28 mouse cellular contexts compared by ENCODE assay signal in genomic region chr1:166804333-166804732, GRCm38 (mm10).
"Had no signal": no experiment of that assay in that cellular context is flagged by ENCODE, and none has a peak within 500 bp of the region (broad histone marks: within the 10 kb centered on the region; RNA-seq: fewer than 3 reads in every experiment).

No protein-coding gene starts in this region.

- ATAC-seq: forebrain, embryonic 13.5 days; forebrain, embryonic 14.5 days; forebrain, embryonic 15.5 days; forebrain, embryonic 16.5 days; forebrain, postnatal 0 days had no signal

- H3K4me3 ChIP-seq: embryonic facial prominence, embryonic 10.5 days; embryonic facial prominence, embryonic 12.5 days; embryonic facial prominence, embryonic 13.5 days; embryonic facial prominence, embryonic 15.5 days; erythroblast, embryonic 14.5 days; forebrain, embryonic 10.5 days; forebrain, embryonic 12.5 days; forebrain, embryonic 13.5 days; forebrain, embryonic 15.5 days; gastrocnemius, adult 2 months; heart, adult 2 months; heart, embryonic 10.5 days had no signal

- H3K9me3 ChIP-seq: embryonic facial prominence, embryonic 10.5 days; embryonic facial prominence, embryonic 12.5 days; embryonic facial prominence, embryonic 13.5 days; embryonic facial prominence, embryonic 15.5 days; forebrain, embryonic 10.5 days; forebrain, embryonic 12.5 days; forebrain, embryonic 13.5 days; forebrain, embryonic 15.5 days; heart, embryonic 10.5 days had no signal

- H3K27ac ChIP-seq: embryonic facial prominence, embryonic 10.5 days; embryonic facial prominence, embryonic 12.5 days; embryonic facial prominence, embryonic 13.5 days; embryonic facial prominence, embryonic 15.5 days; forebrain, embryonic 10.5 days; forebrain, embryonic 12.5 days; forebrain, embryonic 13.5 days; forebrain, embryonic 15.5 days; gastrocnemius, adult 2 months; heart, adult 2 months; heart, embryonic 10.5 days had no signal

- DNase-seq: cerebellum, adult 9-10 months; cerebellum, adult 9-11 months; cerebellum, postnatal 10 days; cerebellum, postnatal 14 days; cerebellum, postnatal 25 days; cerebellum, postnatal 36 days; embryo, embryonic 11 days; forebrain, postnatal 0 days; gastrocnemius, adult 2 months; gastrocnemius, postnatal 10 days; gastrocnemius, postnatal 14 days; gastrocnemius, postnatal 25 days; gastrocnemius, postnatal 36 days; heart, adult 11 months; heart, adult 18-20 months; heart, adult 2 months had no signal

- H3K27me3 ChIP-seq: embryonic facial prominence, embryonic 12.5 days; embryonic facial prominence, embryonic 13.5 days; embryonic facial prominence, embryonic 15.5 days; forebrain, embryonic 12.5 days; forebrain, embryonic 13.5 days; forebrain, embryonic 15.5 days had no signal

- H3K36me3 ChIP-seq: embryonic facial prominence, embryonic 10.5 days; embryonic facial prominence, embryonic 12.5 days; embryonic facial prominence, embryonic 13.5 days; embryonic facial prominence, embryonic 15.5 days; forebrain, embryonic 10.5 days; forebrain, embryonic 12.5 days; forebrain, embryonic 15.5 days; heart, embryonic 10.5 days had no signal

- H3K4me1 ChIP-seq: embryonic facial prominence, embryonic 10.5 days; embryonic facial prominence, embryonic 12.5 days; embryonic facial prominence, embryonic 13.5 days; embryonic facial prominence, embryonic 15.5 days; forebrain, embryonic 13.5 days; forebrain, embryonic 15.5 days; heart, embryonic 10.5 days had no signal

- H3K9ac ChIP-seq: embryonic facial prominence, embryonic 12.5 days; embryonic facial prominence, embryonic 13.5 days; embryonic facial prominence, embryonic 15.5 days; forebrain, embryonic 12.5 days; forebrain, embryonic 13.5 days; forebrain, embryonic 15.5 days; forebrain, postnatal 0 days had no signal
